Mouse (Mus musculus): ENCODE measurements around the gene Rsl1d1.

GRCm38 (mm10) chr16:11171679-11172078 lies 31.5 kb downstream of the Rsl1d1 start:
- TF ChIP-seq CTCF (IDR thresholded peaks at IDR 0.05; ENCODE audit: low read depth) (no peak), EP300 (IDR thresholded peaks at IDR 0.05; ENCODE audit: low read depth) (no peak)

Measured in liver, postnatal 0 days (tissue).